Mouse (Mus musculus) ES-E14 (cell line): ENCODE data around the gene Lrrc23.

Experiments
- ZC3H11A ChIP-seq: IDR thresholded peaks from 2 replicates; pipeline ENCODE4 v1.6.1; 2012; ENCODE audit warnings: low read depth, mild to moderate bottlenecking, inconsistent platforms, low read length, borderline replicate concordance
- ZNF384 ChIP-seq: IDR thresholded peaks from 2 replicates; pipeline ENCODE4 v1.6.1; 2012; ENCODE audit warnings: low read depth, low read length, inconsistent platforms

DNA sequence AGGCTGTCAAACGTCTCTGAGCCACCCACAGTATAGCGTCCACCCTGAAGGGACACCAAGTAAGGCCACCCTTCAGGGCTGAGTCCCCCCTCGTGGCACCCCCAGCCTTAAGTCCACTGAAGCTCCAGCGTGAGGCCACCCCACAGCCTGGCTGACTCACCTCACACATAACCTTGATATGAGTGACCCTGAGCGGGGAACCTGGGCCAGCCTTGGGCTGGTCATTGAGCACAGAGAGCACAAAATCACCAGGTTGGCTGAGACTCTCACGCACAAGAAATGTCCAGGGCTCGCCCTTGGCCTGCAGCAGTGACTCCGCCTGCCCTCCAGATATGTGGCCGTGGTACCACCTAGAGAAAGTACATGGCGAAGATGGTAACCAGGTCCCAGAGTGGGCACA is 50.9 kb downstream of the Lrrc23 start:
- TF ChIP-seq ZC3H11A = no peak
- no peak for TF ChIP-seq ZNF384
